Mouse (Mus musculus) cerebellum, adult 2 months (tissue): ENCODE results near the gene Chchd6.

Source experiments
- CTCF ChIP-seq: fragments of 200-500 bp; IDR thresholded peaks from 2 replicates; pipeline ENCODE4 v1.5.1; 2011; ENCODE audit warnings: low read depth, mild to moderate bottlenecking, control low read depth, low read length, moderate library complexity, borderline replicate concordance; ENCODE audit not compliant: insufficient read depth
- POLR2A ChIP-seq: fragments of 200-500 bp; IDR thresholded peaks from 2 replicates; pipeline ENCODE4 v1.6.1; 2011; ENCODE audit warnings: low read length, control low read depth, borderline replicate concordance; ENCODE audit not compliant: insufficient read depth

- TF ChIP-seq CTCF (no peak), POLR2A (no peak)
Measured at GRCm38 (mm10) chr6:89448736-89449135, 146.7 kb downstream of the Chchd6 start.
